Mouse (Mus musculus) lung, postnatal 14 days (tissue): ENCODE measurements around the gene Klk4.

ENCODE experiments used
- DNase-seq: peaks from one replicate; pipeline ENCODE4 v3.0.0; 2021

The Klk4 gene

DNA sequence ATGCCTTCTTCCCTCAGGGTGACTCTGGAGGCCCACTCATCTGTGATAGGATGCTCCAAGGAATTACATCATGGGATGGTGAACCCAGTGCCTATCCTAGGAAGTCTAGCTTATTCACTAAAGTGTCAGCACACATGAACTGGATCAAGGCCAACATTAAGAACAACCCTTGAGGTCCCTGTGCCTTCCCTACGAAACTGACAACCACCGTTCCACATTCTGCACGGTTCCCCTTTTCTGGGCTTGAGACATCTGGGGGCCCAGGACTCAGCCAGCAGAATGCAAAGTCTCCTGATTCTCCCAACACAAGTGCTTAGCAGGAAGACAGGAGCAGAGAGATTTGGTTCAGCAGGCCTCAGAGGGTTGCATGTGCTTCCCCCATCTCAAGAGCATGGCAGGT, 39.6 kb downstream of the Klk4 start:
- no peak for DNase-seq

DNA sequence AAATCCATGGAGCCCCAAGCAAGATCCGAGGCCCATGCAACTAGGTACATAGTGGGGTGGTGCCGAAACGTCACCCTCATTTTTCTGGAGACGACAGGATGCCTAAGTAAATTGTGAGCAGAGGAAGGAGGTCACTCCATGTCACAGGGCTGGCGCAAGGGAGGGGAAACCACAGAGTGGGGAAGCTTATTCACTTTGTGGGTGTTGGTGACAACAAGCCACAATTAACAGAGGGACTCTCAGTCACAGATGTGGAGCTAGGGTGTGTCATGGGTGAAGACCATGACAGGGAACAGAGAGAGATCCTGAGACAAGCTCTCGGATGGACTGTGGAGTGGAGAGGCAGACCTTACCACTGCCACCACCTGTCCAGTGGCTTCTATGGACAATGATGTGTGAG, 40.1 kb downstream of the Klk4 start:
- DNase-seq, result no peak

DNA sequence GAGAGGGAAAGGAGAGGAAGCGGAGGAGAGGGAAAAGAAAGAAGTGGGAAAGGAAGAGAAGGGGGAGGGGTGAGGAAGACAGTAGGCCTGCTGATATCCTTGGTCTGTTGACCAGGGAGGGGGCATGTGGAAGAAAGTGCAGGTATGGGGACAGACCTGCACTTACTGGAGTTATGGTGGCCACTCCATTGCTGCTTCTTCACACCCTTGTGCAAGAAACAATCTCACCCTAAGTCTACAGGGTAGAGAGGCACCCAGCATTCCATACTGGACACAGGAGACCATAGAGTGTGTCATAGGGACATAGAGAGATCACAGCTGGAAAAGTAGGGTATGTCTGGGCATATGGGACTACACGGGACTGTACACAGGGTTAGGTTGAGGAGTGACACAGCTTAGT, 41.0 kb downstream of the Klk4 start:
- no peak for DNase-seq

DNA sequence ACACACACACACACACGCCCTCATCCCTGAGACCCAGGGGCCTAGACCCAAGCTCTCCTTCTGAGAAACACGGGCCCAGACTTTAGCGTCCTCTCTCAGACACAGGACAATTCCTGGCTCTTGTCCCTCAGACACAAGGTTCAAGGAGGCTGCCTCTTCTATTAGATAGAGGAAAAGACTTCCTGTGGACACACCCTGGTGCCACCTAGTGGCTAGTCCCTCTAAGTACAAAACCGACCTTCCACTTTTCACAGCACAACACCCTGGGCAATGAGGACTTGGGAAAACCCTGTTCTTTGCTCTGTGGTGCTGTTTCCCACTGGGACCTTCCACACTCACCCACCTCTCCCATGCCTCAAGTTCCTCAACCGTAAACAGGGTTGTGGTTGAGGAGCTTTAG, 45.0 kb downstream of the Klk4 start:
- DNase-seq, result no peak

DNA sequence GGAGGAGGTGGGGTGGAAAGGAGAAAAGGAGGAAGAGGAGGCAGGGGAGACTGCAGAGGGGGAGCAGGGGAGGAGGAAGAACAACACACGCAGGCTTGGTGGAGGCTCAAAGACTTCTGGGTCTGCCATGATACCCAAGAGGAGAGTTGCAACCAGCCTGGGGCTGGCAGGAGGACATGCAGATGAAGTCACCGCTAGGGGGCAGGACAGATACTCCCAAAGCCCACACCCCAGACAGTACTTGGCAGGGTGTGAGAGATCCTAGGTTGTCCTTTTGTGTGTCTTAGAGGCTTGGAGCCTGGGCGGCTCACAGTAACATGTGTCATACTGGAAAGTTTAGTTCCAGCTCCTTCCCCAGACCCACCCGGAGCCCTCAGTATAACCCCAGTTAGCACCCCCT, 47.6 kb downstream of the Klk4 start:
- DNase-seq, result peak; percentile 12

DNA sequence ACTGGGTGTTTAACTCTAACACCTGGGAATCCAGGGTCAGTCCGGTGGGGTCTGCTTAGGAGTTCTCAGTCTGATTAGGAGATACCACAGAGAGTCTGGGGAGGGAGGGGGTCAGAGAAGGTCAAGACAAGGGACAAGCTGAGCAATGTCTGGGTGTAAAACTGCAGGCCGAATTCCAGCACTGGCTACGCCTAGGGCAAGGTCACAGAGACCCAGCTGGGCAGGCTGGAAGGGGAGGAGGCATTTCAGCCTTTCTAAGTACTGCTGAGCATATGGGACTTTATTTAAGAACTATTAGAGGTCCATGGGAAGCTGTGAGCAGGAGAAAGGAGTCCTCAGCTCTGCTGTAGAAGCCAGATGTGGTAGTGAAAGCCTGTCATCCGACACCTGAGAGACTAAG, 51.4 kb downstream of the Klk4 start:
- no peak for DNase-seq

DNA sequence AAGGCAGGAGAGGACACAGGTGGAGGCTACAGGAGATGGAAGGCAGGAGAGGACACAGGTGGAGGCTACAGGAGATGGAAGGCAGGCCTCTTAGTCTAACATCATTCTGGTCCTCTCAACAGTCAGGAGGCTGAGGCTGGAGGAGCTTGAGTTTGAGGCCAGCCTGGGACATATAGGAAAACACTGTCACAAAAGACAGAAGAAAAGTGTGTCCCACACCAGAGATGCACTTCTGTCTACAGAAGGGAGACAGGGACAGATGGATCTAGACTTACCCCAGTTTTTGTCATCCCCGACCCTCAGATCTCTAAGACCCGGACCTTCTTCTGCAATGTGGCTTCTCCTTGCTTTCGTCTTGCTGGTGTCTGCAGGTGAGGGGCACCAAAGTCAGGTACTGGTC, 52.5 kb downstream of the Klk4 start, which contains the start of gene Klk15:
Gene Klk15, plus strand, starts transcription at position 301 of the 400 bp plus-strand sequence.
- DNase-seq, result no peak

DNA sequence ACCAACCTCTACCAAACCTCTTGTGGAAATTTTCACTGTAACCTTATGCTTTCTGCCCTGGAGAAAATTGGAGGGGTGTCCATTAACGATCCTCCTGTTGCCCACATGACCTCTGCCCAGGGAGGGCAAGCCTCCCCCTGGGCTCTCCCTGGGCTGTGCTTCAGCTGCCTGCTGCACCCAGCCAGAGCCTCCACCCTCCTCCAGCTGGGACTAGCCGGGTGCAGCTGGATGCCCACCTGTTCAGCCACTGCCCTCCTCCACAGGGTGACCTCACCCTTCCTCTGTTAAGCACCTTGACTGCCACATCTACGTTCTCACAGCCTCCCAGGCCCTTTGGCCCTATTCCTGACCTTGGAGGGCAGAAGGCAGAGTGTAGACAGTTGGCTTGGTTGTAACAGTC, 53.8 kb downstream of the Klk4 start:
- no peak for DNase-seq
